Mouse (Mus musculus) adrenal gland, postnatal 36 days (tissue): ENCODE measurements around the gene Txnl4b. TPM values are rescaled to one million over a fixed set of nuclear protein-coding genes. Genes with fewer than 3 reads are reported as not detected.

Experiments used
- DNase-seq, 2 experiments: peaks; one replicate each; pipeline ENCODE4 v3.0.0; 2021; ENCODE audit warnings: mixed read lengths in 1 of 2
- long read RNA-seq, 2 experiments: library from polyadenylated mRNA; stranded (forward); transcript quantifications; one replicate each; pipeline ENCODE4 v2.0.0; 2021; ENCODE audit warnings: borderline sequencing depth in 2 of 2
- total RNA-seq, 2 experiments: library from RNA; stranded (reverse); gene quantifications; 2 replicates each; pipeline ENCODE4 v1.2.3; 2021

The Txnl4b gene
- 10 to 100 TPM in 1 of 2 experiments, 1 to 10 TPM in 1; 9.4 to 11.0 TPM for total RNA-seq
- long read RNA-seq, experiment 1, partial matches to known transcripts = 2 of 4 reads
- long read RNA-seq, experiment 1, other reads (novel, unspliced or antisense) = 0 of 4 reads
- long read RNA-seq, experiment 2, partial matches to known transcripts = 1 of 1 reads
- long read RNA-seq, experiment 2, other reads (novel, unspliced or antisense) = 0 of 1 reads

DNA sequence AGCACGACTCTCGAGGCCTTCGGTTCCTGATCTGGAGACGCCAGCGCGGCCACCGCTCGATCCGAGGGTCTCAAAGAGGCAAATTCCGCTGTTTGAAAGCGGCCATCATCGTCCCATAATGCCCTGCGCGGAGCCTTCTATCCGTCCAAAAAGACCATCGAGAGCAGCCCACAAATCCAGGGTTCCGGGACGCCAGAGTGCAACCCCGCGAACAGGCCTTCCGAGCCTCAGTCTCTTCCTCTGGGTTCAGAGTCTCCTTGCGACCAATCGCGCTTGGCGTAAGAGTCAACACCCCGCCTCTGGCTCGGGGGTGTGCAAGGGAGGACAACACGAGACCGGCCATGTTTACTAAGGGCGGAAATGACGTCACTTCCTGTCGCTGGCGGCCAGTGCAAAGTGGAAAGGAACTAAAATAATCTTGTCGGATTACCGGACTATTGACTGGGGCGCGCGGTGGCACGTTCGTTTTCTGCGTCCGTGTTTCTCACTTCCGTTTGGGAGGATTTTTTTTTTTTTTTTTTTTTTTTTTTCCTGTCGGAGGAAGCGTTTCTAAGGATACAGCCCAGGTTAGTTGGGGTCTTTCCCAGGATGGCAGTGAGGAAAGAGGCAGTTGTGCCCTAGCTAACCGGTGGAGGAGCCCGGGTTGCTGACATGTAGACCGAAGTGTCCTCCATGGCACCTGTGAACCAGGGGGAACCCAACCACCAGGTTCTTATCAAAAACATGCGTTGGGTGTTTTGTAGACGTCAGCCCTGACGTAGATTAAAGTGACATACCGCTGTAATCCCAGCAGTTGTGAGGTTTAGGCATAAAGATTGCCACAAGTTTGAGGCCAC lies at the start of gene Txnl4b, which contains the start of gene Dhx38:
TSS of gene Txnl4b (plus strand) at position 395 of the 836 bp plus-strand sequence.
TSS of gene Dhx38 (minus strand) at position 364 of the 836 bp plus-strand sequence.
- DNase-seq = peak; percentile 97 to 99

DNA sequence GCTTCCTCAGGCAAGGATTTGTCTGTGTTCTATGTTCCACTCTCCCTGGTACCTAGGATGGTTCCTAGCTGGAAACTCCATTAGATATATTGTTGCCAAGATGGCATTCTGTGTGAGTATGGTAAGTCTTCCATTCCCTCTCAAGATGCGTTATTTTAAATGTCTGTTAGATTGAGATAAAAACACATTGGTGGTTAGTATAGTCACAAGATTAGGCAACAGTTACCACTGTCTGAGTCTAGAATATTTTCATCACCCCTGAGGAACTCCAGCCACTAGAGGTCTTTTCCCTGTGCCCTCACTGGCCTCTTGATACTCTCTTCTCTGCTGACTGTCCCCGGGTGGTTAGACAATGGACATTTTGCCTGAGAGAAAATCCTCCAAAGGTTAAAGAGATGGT lies 41.7 kb upstream of the Txnl4b start:
- no peak for DNase-seq

DNA sequence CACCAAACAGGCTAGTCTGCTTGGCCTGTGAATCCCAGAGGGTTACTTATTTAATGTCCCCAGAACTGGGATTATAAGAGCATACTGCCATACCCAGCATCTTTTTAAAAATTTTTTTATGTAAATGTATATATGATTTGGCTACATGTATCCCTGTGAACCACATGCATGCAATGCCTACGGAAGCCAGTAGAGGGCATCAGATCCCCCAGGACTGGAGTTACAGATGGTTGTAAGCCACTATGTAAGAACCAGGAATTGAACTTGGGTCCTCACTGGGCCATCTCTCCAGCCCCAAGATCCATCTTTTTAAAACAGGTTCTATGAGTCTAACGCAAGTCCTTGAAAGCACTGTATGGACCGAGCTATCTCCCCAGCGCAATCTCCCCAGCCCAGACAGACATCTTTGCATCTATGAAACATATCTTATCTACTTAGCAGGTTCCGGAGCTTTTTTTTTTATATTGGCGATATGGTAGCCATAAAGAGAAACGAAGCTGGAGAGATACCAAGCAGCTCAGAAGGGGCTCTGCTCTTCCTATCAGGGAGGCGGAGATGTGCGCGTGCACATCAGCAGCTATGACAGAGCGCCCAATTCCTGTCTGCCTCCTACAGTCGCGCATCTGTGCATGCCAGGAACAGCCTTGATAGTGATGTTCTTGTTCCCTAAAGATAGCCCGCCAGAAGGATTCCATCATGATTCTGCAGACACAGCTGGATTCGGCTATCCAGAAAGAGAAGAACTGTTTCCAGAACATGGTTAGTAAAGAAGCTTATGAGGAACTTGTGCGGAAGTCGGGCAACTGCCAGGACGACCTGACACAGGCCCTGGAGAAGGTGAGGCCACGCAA lies 30.3 kb upstream of the Txnl4b start:
- DNase-seq = peak; percentile 34 to 47

DNA sequence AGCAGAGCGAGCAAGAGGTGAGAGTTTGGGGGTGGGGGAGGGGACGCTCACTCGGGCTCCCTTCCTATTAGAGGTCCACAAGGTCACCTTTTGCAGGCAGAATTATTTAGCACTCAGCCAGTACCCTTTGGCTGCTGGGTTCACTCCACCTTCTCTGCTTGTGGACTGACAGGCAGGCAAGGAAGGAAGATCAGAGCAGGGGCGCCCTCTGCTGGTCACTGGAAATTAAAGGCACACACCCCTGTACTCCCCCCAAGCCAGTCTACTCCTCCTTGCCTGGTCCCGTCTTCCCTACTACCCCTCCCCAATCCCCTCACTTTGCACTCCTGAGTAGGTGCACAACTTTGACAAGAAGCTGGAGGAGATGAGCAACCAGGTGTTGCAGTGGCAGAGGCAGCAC lies 29.0 kb upstream of the Txnl4b start:
- peak; percentile 76 to 79 for DNase-seq

DNA sequence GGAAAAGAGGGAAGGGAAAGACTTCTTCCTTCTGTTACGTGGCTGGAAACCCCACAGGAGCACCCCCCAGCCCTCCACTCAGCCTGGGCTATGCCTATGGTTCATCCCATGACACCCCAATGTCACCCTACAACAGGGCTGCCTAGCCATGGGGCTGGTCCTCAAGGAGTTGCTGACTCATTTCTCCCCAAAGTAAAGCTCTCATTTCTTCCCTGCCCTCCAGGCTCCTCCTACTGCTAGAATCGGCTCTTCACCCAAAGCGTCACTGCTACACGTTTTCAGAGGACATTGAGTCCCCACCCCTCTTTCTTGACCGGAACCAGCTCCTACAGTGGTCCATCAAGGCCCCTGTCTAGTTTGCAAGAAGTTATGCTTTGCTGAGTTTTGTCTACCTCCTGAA lies 23.5 kb upstream of the Txnl4b start:
- DNase-seq = no peak

DNA sequence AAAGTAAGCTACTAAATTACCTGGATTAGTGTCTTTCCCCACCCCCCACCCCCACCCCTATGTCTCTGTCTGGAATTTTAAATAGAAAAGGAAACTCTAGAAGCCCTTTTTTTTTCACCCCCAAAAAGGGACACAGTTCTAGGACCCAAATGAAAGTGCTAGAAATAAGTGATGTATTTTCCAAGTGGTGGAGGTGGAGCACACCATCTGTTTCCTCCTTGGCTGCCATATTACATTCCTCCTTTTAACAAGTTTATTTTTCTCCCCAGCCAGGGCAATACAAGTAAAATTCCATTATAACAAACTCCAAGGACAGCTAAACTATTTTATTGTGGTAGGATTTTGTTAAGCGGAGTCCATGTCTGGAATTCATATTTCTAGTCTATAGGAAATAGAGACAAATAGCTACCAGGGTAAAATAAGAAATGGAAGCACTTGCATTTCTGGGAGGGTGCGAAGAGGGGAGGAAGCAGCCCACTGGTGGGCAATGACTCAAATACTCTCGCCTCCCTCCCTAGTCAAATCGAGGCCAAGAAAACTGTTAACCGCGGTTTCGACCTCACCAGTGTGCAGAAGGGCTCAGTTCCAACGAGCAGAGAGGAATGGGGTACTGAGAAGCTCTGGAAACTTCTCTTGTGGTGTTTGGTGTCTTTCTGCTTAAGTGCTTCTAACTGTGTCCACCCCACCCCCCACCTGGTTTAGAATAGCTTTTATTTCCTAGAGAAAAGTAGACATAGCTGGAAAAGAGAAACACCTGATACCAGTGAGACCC lies 22.8 kb upstream of the Txnl4b start:
- no peak for DNase-seq

DNA sequence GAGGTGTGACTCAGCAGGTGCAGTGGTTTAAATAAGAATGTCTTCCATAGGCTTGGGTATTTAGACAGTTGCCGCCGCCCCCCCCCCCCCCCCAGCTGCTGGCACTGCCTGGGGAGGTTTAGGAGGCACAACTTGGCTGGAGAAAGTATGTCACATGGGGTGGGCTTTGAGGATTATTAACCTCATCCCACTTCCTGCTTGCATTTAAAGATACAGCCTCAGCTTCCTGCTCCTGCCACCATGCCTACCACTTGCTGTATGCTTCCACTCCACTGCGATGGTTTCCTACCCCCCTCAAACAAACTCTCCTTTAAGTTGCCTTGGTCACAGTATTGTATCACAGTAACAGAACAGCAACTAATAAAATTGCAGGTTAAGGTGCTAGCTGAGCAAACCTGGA lies 21.6 kb upstream of the Txnl4b start:
- no peak for DNase-seq

DNA sequence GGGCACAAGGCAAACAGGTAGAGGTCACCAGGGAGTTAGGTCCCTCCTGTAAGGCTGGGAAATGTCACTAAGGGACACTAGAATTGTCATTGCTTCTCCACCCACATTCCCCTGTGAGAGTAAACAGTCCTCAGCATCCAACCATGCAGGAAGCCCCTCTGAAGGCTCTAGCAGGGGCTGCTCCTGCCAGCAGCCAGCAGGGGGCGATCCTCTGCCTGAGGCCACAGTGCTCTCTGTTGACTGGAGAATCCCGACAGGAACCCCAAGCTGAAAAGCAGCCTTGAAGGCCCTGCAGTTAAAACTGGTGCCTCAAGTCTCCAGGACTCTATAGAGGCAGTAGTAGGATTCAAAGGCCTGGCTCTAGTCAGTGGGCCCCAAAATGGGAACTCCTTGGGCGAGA lies 14.0 kb upstream of the Txnl4b start:
- DNase-seq = peak in 1 of 2 experiments; percentile 38

DNA sequence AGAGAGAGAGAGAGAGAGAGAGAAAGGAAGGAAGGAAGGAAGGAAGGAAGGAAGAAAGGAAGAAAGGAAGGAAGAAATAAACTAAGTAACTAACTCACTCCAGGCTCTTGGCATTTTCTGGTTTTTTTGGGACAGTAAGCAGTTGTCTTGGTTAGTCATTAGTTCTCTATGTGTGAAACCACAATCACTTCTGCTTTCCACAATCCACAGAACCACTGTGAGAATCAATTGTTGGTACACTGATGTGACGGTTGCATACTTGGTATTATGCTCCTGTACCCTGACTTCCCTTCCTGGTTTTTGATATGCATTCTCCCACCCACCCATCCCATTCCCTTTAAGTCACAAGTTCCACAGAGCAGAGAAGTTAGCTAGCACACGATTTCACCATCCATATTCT lies 1.8 kb upstream of the Txnl4b start:
- no peak for DNase-seq

DNA sequence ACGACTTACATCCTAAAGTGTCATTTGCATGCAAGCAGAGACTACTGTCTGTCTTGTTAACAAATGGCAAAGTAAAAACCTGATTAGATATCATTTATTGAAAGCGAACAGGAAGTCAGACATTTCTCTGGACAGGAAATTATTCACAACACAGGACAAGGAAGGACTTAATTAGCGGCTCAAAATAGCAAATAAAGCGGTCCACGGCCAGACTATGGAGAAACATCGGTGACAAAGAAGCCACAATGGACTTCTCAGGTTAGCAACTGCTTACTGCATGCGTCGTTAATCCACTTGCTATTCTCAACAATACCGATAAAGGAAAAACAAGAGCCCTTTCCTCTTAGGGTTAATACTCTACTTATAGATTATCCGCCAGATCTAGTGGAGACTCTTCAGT lies 926 bp upstream of the Txnl4b start:
- DNase-seq = no peak

DNA sequence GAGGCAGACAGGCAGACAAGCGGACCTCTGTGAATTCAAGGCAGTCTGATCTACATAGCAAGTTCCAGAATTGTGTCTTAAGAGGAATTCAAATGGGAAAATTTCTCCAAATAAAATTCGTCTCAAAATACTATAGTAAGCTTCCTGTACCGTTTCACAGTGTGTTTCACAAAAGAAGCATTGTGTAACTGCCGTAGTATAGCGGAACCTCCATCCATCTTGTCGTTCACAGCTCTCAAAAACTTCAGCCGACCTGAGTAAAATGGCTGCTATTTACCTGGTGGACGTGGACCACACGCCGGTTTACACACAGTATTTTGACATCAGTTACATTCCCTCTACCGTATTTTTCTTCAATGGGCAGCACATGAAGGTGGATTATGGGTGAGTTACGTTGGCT lies 5.4 kb downstream of the Txnl4b start:
- DNase-seq = no peak

DNA sequence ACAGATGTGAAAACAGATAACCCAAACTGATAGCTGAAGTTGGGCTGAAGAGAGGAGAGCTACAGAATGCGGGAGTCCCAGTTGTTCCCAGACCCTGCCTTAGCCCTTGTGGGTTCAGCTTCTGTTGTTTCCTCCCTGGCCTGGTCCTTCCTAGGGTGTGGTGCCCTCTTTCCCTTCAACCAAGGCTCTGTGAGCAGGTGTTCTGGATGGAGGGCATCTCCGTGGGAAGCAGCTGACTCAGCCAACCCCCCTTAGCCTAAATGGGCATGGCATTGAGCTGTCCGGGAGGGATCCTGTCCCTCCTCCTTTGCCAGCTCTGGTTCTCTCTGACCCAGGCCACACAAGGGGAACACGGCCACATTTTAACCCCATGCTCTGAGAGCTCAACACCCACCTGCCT lies 10.6 kb downstream of the Txnl4b start:
- no peak for DNase-seq

DNA sequence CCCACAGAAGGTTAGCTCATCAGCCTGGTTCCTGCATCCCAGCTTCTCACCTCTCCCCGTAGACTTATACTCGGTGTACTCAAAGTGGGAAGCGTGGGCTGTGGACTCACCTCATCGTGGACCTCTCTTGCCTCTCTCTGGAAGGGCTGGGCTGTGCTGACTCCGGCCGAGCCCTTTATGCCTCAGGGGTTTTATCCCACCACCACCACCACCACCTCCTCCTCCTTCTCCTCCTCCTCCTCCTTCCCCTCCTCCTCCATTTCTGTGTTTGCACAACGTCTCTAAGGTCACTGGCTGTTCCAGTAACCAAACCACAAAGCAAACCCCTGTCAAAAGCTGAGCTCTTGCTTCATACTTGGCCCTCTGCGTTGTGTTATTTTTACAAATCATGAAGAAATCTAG lies 13.2 kb downstream of the Txnl4b start, which contains the start of gene Hp:
TSS of gene Hp (minus strand) at position 273 of the 402 bp plus-strand sequence.
- peak; percentile 17 to 43 for DNase-seq

DNA sequence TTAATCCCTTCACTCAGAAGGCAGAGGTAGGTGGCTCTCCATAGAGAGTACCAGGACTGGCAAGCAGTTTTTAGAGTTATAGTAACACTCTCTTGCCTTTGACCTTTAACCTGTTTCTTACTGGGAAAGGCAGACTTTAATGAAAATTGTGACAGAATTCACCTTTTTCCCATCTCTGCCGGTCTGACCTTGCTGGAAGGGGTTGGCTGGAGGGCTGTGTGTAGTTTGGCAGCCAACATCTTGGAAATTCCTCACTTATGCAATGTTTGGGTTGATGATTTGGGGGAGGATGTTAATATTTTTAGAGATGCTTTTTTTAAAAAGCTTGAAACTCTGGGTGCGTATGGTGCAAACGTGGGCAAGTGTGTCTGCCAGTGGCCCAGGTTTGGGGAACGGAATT lies 18.6 kb downstream of the Txnl4b start:
- no peak for DNase-seq

DNA sequence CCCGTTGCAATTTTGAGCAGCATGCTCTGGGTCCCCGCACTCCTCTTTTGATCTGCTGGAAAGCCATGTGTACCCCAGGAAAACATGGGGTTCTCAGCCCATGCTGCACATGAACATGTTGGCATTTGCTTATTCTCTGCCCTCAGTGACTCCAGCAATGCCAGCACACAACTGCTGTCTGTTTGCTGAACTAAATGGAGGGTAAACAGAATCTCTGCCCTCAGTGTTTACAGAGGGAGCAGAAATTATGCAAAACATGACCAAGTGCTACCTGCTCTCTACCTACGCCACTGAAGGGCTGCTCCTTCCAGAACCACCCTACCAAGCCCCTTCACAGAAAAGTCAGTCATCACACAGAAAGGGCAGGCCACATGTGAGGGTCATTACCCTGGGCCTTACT lies 19.1 kb downstream of the Txnl4b start:
- no peak for DNase-seq

DNA sequence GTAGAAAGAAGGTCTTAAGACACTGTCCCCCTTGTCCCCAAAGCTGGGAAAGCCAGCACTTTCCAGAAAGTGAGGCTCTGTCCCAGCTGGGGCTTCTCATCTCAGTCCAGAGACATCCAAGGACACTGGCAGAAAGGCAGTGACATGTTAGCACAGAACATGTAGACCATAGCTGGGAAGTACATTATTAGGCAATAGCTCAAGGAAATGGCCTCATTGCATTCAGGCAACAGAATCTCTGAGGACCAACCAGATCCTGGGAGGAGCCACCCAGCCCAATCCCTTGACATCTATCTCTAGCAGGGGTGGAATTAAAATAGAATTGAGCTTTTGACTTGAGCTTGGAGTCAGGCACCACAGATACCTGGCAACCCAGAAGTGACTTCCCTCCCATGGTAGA lies 20.0 kb downstream of the Txnl4b start:
- peak in 1 of 2 experiments; percentile 24 for DNase-seq

DNA sequence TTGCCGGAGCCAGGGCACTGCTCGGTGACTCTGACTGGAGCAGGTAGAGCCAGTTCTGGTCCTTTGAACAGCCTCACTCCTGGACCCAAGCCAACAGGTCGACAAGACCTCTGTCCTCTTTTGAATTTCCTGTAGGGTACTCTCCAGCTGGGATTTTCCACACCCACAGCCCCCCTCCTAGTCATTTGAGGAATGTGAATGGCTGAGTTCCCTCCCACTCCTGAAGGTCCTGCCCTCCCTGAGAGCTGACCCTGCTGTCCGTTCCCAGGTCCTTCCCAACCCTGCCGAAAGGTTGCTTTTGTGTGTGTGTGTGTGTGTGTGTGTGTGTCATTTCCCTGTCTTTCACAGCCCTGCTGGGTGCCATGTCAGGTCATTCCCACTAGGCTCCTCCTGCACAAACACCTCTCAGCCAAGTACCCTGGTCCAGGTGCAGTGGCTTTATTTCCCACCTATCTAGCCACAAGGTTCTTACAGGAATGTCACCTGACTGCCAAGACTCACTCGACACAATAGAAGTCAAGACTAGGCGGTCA lies 21.3 kb downstream of the Txnl4b start:
- DNase-seq = no peak

DNA sequence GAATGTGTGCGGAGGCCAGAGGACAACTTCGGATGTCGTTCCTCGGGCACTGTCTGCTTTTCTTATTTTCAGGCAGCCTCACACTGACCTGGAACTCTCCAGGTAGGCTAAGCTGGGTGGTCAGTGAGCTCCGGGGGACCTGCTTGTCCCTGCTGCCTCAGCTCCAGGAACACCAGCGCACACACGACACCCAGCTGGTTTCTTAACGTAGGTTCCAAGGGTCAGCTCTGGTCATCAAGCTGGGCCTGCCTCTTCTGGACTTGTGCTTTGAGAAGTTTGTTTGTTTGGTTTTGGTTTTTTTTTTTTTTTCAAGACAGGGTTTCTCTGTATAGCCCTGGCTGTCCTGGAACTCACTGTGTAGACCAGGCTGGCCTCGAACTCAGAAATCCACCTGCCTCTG lies 25.2 kb downstream of the Txnl4b start:
- DNase-seq = no peak

DNA sequence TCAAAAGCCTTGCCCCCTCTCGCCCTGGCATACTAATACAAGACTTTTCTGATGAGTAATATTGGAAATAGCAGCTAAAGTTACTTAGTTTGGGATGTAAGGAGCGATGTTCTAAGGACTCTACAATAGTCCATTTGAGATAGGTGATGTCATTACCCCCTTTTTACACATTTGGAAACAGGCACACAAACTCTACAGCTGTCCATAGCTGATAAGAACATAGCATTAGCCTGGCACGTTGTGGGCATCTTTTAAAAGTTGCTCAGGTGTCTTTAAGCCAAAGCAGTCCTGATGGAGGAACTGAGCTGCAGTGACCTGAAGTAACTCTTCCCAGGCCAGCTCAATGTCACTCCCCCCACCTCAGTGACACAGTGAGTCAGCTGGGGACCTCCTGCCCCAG lies 25.7 kb downstream of the Txnl4b start:
- DNase-seq = no peak

DNA sequence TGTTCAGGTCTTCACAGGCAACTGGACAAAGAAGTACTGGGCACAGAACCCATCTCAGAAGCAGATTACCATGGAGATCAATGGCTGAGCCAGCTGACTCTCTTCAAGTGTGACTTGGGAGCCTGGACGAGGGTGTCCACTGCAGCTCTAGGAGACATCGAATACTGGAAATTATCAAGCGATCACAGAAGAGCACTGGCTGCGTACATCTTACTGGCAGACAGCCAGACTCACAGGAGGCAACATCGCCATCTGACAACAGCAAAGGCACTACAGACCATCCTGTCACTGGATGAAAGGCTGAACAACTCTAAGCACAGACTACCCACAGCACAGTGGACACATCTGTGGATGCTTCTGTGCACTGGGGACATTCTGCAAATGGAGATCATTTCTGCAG lies 26.5 kb downstream of the Txnl4b start:
- no peak for DNase-seq

DNA sequence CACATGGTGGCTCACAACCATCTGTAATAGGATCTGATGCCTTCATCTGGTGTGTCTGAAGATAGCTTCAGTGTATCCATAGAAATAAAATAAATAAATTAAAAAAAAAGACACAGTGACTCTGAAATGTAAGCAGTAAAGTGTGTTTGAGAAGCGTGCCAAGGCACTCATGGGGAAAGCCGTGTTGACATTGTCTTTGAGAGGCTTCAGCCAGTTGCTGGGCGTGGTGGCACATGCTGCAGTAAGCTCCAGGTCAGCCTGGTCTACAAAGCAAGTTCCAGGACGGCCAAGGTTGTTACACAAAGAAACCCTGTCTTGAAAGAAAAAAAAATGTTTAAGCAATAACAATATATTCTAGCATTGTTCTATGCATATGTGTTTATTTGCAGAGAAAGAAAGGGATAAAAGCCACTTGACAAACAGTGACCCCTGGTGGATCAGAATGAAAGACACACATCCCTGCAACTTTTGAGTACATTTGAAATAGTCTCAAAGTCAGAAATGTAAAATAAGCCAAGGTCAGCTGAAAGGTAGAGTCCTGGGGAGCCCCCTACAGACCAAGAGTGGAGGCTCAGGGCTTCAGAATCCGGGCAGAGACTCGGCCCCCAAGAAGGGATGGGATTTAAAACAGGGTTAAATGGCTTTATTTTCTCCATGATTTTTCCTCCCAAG lies 27.6 kb downstream of the Txnl4b start:
- DNase-seq = peak in 1 of 2 experiments; percentile 28
